ENCODE assay signal across 17 mouse cellular contexts in genomic region chrX:165104171-165104570, GRCm38 (mm10).
DNase-seq lines count a peak whose midpoint lies in the region; ATAC-seq lines count a peak whose summit lies in the region.
"Had no signal": no experiment of that assay in that cellular context is flagged by ENCODE, and none has a peak within 500 bp of the region (broad histone marks: within the 10 kb centered on the region; RNA-seq: fewer than 3 reads in every experiment).

No protein-coding gene starts in this region.

- no peak for DNase-seq in frontal cortex, postnatal 10 days (ENCODE audit: low spot score in 2 of 2)
- DNase-seq in layer of hippocampus, adult 9-10 months (ENCODE audit: low spot score) = peak; percentile 6
- DNase-seq in layer of hippocampus, postnatal 14 days (ENCODE audit: low spot score in 2 of 2) = no peak
- DNase-seq in right cerebral cortex, adult 18-20 months = peak; percentile 5
- DNase-seq in right cerebral cortex, postnatal 25 days = no peak
- no peak for DNase-seq in T-cell, adult 2 months (ENCODE audit: low spot score)
- DNase-seq: adrenal gland, adult 8-10 months; adrenal gland, postnatal 36 days; cerebellum, adult 11 months; cerebellum, adult 8-10 months; cerebellum, postnatal 14 days; embryo, embryonic 11 days; gastrocnemius, postnatal 36 days; heart, adult 11 months; heart, postnatal 36 days had no signal

- ATAC-seq in frontal cortex, adult (ENCODE audit: low TSS enrichment) = peak; percentile 89
- ATAC-seq: forebrain, embryonic 15.5 days had no signal

Comparison
In these comparisons a context has a peak if more than half of its experiments do, and no peak if none do; other contexts are left out.
1. DNase-seq: peak in layer of hippocampus, adult 9-10 months (single experiment) and right cerebral cortex, adult 18-20 months (single experiment); none in frontal cortex, postnatal 10 days (0 of 2), layer of hippocampus, postnatal 14 days (0 of 2), right cerebral cortex, postnatal 25 days (single experiment) and T-cell, adult 2 months (single experiment).